Mouse (Mus musculus) urinary bladder, postnatal 10 days (tissue): Measurements from ENCODE around the gene Lyg2.

Source experiments
- DNase-seq: peaks from one replicate; pipeline ENCODE4 v3.0.0; 2022; ENCODE audit warnings: low spot score

Gene Lyg2

DNA sequence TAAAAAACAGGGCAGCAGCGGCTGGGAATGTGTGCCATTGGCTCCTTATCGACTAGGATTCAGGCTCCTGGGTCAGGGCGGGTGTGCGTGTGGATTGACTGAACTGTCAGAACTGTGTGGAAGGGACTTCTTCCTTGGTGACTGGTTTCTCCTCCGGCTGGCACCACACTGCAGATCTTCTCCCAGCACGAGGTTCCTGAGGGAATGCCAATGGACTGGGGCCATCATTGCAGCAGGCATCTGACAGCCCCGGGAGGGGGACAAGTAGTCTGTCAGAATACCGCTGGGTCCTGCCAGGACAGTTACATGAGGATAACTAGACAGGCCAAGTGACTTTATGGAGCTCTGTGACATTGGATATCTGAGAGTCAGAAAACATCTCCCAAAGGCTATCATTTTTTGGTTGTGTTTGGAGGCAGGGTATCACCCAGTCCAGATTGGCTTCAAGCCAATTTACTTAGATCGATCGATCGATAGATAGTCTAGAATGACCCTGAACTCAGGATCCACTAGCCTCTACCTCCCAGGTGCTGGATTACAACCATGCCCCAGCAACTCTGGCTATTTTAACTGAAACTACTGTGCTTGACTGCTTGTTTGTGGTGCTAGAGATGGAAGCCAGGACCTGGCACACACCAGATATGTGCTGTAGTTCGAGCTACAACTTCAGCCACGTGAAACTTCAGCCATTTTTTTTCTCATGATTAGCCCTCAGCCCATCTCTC, 38.4 kb downstream of the Lyg2 start:
- no peak for DNase-seq

GRCm38 (mm10) chr1:37873157-37873556, 43.1 kb downstream of the Lyg2 start:
- DNase-seq = no peak

- no peak for DNase-seq
These were observed 43.9 kb downstream of the Lyg2 start for GRCm38 (mm10) chr1:37872131-37873067.

DNA sequence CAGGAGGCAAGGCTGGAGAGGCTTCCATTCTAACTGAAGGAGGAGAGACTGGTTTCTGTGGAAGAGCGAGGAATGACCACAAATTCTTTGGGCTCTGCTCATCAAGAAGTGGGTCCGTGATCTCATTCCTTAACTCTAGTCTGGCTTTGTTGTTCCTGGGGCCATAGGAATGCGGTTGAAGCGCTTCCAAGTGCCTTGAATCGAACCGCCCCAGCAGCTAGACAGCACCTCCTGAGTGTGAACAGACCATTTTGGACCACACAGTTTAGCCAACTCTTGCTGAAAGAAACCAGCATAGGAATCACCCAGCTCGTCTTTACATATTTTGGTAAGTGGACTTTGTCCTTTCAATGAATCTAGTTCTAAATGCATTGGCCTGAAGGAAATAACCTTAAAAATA, 44.6 kb downstream of the Lyg2 start, which contains the start of gene Lipt1:
Gene Lipt1 (plus strand): TSS at position 35 of the 400 bp plus-strand sequence.
- no peak for DNase-seq

DNA sequence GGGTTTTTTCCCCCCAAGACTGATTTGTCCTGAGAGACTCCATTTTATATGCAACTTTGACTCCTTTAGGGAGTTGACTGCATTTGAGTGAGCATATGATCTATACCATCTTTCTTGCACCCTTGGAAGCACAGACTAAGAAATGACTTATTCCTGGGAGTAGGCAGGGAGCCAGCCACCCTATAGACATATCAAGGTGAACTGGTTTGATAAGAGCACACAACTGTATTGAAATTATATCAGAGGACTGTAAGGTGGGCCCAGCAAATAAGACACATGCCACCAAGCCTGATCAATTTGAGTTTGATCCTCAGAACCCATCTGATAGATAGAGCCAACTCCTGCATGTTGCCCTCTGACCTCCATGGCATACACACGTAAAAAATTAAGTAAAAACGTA, 46.9 kb downstream of the Lyg2 start:
- DNase-seq = no peak

DNA sequence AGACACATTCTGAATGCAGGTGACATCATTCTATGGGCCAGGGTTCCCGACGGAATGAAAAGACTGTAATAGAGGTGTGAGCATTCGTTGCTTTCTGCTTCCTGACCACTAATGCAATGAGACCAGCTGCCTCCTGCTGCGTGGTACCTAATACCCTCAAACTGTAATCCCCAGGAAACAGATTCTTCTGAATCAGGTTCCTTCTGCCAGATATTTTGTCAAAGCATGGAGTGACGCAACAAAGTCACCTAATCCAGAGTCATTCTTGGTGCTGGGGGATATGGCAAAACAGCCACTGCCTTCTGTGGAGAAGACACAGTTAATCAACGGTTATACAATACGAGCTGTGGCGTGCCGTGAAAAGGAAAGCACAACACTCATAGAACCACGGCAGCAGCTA, 47.7 kb downstream of the Lyg2 start:
- no peak for DNase-seq

- no peak for DNase-seq
These were observed 48.5 kb downstream of the Lyg2 start for GRCm38 (mm10) chr1:37867684-37868322.

DNA sequence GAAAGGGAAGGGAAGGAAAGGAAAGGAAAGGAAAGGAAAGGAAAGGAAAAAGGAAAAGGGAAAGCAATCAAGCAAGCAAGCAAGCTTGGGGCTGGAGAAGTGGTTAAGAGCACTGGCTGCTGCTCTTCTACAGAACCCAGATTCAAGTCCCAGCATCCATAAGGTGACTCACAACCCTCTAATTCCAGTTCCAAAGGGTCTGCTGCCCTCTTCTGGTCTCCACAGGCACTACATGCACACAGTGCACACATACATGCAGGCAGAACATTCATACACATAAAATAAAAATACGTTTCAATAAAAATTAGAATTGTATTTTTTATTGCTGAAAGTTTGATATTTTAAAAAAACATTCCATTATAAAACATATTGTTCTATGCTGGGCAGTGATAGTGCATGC, 49.2 kb downstream of the Lyg2 start:
- DNase-seq = no peak

GRCm38 (mm10) chr1:37866286-37866685, 50.0 kb downstream of the Lyg2 start, which contains the start of gene Tsga10:
TSS of gene Tsga10 (minus strand) at chr1:37866429.
- DNase-seq = no peak

GRCm38 (mm10) chr1:37865401-37866215, 50.7 kb downstream of the Lyg2 start:
- no peak for DNase-seq

- peak; percentile 96 for DNase-seq
These were observed 51.5 kb downstream of the Lyg2 start for GRCm38 (mm10) chr1:37864511-37865400.
